Mouse (Mus musculus): ENCODE data around the gene Mrnip. TPM values are rescaled to one million over a fixed set of nuclear protein-coding genes. Genes with fewer than 3 reads are reported as not detected.
A peak's percentile ranks its signal among the peaks of the same experiment; 100 is the strongest.

Mrnip gene
- total RNA-seq, 2 experiments from 2014 or later, result 12.1 to 17.9 TPM

DNA sequence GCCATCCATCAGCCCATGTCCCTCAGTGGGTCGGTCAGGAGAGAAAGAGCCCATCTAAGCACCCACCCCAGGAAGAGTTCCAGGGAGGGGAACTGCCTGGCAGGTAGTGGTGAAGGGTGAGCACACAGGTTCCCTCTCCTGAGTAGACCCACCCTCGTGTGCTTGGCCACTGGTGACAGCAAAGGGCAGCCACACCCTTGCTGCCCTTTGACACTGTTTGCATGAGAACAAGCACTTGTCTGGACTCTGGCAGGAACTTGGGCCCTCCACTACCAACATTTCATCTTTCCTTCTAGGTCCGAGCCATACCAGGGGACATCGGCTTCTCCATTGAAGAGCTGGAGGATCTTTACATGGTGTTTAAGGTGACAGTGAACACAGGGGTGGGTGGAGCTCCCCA, 14.9 kb upstream of the Mrnip start:
- DNase-seq, result no peak

DNA sequence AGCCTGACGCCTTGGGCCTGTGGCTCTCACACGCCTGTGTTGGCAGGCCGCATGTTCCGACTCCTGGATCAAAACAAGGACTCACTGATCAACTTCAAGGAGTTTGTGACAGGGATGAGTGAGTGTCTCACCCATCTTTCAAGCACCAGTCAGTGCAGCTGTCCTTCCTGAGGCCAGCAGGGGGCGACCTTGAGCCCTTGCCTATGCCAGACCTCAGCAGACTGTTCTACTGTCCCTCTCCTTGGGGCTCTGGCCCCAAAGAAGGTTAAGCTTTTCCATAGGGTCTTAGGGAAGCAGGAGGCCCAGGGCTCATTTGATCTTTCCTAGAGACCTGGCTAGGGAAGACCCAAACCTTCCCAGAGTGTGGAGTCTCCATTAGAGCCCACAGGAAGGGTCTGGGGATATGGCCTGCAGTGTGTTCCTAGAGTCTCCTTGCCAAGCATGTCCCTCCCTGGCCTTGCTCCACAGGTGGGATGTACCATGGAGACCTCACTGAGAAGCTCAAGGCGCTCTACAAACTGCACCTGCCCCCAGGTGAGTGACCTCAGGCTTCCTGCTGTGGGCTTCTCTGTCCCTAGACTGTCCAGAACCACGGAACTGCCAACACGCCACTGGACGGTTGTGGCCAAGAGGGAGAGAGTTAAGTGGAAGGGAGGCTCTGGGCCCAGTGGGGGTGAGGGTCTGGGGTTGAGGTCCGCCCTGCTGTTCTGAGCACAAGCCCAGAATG, 12.5 kb upstream of the Mrnip start:
- DNase-seq, result peak; percentile 80

DNA sequence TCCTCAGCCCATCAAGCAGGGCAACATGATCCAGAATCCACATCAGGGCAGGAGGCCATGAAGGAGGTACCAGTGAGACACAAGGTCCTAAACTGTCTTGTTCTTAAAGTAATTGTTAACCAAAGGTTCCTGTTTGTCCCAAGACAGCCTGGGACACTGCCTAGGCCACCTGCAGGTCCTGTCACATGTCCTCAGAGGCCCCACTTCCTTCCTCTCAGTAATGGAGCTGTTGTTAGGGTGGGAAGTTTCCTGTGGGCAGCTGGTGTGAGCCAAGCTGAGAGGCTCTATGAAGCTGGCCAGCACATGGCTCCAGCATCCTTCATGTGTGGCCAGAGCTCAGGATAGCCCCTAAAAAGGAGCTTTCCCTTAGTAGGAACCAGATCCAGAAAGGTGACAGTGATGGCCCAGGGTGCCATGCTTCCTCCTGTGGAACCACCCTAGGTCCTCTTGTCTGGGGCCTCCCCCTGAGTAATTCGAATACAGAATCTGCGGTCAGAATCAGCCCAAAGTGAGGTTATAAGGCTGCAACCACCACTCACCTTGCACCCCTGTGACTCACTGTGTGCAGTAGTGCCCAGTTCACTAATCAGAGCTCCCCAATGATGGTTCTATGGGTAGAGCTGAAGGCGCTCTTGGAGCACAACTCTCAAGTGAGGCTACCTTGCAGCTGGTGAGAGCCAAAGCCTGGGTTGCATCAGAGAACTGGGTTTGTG, 11.8 kb upstream of the Mrnip start:
- no peak for DNase-seq

DNA sequence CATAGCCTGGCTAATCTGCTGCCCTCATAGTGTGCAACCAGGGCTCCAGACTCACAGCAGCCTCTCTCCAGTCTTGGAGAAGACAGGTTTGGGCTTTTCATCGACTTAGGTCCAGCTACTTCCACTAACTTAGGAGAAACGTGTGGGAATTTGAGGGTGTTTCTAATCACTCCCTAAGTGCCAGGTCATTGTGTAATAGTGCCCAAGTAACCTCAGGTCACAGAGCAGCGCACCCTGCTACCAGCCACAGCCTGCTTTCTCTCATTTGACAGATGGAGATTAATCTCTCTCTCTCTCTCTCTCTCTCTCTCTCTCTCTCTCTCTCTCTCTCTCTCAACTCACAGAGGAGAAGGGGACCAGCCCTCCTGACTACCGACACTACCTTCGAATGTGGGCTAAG, 5.9 kb upstream of the Mrnip start:
- DNase-seq, result no peak

DNA sequence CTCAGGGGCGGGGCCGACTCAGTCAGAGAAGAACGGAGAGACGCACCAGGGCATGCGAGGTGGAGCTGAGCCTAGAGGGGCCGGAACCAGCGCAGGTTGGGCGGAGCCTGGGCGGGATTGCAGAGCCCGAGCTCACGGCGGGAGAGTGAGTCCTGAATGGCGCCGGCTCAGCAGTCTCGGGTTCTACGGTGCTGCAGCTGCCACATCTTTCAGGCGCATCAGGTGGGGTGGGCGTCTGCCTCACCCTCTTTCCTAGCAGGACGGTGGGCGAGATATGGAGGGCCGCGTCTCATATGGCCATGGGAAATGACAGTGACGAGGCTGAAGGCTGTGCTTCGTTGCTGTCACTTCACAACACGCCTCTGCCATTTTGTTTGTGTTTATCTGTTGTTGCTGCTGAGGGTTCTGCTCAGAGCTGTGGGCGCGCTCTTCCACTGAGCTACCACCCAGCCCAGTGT, 515 bp downstream of the Mrnip start:
- peak; percentile 99 for DNase-seq

DNA sequence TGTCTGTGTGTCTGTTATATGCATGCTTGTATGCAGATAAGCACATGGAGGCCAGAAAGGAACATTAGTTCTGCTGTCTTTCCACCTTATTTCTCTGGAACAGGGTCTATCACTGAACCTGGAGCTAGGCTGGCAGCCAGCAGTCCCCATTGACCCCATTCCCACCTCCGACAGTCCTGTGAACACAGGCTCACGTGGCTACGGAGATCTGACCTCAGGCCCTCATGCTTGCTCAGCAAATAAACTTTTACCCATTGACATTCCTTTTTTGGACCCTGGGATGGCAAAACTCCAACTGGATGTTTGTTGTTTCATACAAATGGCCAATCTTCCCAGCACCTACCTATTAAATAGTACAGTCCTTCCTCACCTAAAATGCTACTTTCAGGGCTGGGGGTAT, 2.1 kb downstream of the Mrnip start:
- no peak for DNase-seq

DNA sequence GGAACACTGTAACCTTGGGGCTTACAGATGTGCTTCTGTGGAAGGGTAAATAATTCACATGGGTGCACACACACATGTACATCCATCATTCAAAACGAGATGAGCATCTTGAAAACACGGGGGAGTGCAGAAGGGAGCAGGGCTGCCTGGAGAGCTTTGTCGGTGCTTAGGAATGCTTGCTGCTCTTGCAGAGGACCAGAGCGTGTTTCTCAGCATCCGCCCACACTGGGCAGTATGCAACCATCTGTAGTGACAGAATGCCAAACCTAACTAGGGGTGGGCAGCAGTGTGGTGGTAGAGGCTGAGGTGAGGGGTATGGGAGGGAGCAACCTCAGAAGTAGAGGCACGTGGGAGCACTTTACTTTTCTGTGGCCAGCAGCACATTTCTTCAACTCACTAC, 2.9 kb downstream of the Mrnip start:
- no peak for DNase-seq

DNA sequence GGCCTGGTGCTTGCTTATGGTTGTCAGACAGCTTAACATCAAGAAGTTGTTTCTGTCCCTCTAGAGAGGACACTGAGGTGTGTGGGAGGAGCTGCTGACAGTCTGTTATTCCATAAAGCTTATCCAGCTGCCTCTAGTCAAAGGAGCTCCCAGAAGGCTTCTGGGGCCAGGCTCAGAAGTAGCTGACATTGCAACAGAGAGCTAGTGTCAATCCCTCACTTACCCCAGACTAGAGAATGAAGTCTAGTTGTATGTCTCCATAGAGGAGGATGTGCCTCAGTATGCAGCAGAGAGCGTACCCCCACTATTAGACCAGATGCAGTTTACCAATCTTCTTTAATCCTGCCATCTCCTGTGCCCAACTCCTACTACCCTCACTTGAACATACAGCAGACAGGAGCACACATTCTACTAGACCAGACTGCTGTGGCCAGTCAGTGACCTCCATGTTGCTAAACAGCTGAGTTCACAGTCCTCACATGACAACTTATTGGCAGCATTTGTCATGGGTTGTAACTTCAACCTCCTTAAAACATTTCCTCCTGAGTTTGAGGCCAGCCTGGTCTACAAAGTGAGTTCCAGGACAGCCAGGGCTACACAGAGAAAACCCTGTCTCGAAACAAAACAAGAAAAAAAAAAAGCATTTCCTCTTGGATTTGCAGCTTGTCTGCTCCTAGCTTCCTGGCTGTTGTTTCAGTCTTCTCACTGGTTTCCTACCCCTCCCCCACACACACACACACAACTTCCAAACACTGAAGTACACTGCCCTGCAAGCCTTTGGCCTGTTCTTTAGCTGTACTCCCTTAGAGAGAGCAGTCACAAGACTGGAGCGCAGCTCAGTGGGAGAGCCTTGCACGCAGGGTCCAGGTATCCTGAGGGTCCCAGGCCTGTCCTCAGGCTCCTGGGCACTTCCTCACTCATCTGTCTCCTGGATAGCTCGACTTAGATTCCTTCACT, 4.6 kb downstream of the Mrnip start:
- DNase-seq, result no peak

DNA sequence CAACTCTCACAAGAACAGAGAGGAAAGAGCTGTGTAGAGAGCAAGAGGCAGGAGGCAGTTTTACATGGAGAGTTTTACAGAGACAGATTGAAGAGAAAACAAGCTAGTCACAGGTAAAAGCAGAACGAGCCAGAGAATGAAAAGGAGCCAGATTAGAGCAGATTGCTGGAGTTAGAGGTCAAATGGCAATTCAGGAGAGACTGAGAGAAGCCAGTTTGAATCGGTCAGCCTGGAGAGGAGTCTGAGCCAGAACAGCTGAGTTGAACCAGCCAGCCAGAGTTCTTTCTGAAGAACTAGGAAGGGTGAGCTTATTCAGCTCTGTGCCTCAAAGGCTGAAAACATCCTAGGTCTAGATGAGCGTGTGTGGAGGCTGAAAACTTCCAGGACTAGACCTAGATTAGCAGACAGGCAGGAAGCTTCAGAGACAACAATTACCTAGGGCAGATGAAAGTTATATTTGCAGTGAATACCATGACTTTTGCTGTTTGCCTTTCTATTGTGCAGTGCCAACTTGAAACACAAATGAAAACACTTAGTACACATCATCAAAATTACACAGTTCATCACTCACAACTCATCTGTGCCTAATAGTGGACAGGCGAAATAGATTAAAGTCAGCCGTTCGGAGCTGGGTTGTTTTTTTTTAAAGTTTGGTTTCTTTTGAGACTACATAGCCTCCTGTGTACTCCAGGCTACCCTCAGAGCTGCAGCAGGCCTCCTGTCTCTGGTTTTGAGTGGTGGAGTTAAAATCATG, 6.4 kb downstream of the Mrnip start:
- DNase-seq, result no peak

DNA sequence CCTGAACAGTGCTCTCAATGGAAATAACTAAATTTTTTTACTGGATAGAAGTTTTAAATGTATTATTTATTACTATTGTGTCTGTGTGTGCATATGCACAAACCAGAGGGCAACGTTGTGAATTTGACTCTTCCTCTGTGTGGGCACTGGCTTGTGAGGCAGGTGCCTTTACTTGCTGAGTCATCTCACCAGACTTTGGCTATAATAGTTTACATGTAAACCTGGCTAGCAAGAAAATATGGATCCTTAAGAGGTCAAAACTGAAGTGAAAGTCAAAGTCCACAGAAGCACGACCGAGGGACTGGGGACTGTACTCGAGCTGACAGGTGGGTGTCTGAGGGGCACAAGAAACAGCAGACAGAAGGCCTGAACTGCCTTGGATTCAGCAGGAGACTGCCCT, 8.5 kb downstream of the Mrnip start:
- DNase-seq, result no peak

DNA sequence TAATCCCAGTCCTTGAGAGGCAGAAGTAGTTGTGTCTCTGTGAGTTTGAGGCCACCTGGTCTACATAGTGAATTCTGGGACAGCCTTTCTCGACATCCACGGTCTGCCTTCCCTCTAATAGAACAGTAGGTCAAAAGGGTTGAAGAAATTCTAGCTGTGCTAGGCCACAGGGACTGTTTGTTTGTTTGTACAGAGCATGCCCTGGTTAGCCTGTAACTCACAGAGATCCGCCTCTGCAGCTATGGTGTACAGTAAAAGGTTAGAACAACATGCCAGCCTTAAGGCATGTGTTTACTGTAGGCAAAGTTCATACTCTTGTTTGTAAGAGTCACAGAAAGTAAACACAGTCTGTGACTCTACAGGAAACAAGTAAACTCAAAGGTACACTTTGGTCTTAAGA, 10.5 kb downstream of the Mrnip start:
- no peak for DNase-seq

DNA sequence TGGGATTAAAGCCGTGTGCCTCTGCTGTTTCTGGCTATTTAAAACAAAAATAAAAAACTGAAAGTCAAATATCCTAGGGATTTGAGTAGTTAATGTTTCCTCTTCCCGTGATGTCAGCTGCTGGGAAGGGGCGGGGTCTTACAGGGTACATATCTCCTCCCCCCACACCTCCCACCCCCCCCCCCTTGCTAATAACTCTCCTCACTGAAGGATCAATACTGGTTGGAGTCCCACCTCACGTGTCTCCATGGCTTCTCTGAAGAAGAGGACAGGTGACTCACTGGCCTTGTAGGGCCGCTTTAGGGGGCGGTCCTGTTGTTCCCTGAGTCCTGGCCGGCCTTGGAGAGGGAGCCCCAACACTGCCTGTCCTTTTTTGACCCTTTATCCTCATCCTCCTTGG, 14.4 kb downstream of the Mrnip start:
- peak; percentile 48 for DNase-seq

DNA sequence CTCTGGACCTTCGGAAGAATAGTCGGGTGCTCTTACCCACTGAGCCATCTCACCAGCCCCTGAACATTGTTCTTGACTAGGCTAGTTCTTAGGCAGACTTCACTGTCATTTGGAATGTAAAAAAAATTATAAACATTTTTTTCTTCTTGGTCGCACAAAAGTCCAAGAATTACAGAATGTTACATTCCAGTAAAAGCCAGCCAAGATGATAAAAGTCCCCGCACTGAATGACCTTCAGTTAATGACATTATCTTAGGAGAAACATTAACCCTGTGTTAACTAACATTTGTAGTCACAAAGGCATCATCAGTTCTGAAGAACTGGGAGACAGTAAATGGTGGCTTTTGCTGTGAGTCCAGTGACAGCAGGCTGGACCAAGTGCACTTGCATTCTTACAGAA, 16.1 kb downstream of the Mrnip start:
- DNase-seq, result no peak

DNA sequence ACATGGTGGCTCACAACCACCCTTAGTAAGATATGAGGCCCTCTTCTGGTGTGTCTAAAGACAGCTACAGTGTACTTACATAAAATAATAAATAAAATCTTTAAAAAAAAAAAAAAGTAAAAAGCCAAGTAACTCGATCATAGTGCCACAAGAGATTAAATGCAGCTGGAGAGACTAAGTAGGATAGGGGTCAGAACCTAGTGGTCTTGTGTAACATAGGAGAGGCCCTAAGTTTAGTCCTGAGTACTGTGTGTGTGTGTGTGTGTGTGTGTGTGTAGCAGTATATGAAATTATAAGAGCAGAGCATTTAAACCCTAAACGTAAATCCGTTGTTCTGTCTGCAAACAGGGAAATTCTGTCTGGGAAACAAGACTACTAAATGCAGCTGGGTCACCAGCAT, 18.0 kb downstream of the Mrnip start:
- no peak for DNase-seq

DNA sequence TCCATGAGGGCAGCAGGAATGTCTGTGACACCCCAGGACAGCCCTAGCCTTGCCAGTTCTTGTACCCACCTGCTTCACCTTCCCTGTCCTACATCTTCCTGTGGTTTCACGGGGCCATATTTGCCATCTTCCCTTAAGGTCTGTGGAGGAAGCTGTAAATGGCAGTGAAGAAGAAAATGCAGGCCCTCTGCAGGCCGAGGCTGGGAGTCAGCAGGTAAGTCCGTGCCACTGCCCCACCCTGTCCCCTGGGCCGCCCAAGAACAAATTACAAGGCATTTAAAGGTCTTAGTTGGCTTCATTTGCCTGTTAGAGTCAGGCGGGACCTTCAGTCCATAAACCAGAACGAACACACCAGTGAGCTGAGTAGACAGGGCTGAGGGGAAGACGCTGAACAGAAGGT, 19.8 kb downstream of the Mrnip start:
- DNase-seq, result no peak

DNA sequence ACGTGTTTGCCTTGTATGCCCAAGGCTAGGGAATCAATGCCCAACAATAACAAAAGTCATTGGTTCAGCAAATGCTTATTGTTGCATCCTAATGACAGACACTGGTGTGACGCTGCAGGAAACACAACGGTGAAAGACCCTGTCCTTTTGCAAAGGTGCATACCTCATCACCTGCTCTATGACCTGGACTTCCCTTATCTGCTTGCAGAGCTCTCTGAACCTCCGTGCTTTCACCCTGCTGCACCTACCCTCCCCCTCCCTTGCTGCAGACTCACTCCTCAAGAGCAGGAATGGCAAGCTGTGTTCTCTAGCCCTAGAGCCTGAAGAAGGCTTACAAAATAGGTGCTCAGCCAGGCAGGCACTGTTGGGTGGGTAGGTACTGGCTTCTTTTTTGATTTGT, 20.5 kb downstream of the Mrnip start:
- no peak for DNase-seq

DNA sequence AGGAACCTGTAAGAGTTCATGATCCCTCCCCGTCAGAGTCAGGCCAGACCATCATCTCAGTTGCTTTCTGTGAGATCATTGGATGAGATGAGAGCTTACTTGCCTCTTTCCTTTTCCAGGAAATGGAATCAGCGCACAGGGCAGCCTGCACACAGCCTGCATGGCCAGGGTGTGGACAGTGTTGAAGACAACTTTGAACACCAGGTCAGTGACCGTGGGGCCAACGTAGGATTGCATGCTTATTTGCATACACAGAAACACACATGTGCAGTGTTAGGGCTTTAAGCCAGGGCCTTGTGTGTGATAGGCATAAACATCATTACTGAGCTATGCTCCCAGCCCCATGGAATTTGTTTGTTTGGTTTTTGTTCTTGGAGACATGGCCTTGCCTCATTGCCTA, 23.3 kb downstream of the Mrnip start:
- no peak for DNase-seq

DNA sequence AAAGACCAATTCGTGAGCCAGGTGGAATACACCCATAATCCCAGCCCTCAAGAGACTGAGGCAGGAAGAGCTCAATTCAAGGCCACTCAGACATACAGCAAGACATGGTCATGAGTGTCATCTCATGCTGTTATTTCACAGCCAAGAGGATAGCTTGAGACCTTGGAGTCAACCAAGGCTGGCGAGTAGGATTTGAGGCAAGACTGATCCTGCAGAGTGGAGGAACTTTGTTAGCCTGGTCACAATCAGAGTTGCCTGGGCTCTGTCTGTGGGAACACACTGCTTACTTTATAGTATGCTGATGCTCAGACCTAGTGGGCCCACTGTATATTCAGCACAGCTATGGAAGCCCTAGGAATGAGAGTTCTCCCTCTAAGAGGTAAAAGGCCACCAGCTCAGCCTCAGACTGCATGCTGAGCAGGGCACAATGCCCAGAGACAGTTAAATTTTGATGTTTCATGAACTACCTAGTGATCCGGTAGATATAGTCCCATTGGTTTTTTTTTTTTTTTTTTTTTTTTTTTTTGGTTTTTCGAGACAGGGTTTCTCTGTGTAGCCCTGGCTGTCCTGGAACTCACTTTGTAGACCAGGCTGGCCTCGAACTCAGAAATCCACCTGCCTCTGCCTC, 24.1 kb downstream of the Mrnip start:
- DNase-seq, result no peak

DNA sequence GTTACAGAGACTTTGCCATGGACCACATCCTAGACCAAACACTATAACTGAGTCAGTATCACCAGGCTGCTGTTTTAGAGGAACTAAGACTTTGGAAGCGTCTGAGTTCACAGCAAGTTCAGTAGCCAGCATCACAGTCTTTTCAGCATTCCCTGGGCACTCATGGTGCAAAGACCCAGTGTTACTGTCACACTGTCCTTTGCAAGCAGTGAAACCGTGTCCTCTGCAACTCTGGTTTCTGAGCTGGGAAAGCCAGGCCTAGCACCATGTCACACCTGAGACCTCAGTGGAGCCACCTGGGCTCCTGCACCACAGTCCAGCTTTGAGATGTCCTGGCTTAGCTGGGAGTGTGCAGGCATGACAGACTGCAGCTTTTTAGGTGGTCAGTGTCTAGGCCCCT, 24.7 kb downstream of the Mrnip start:
- no peak for DNase-seq

DNA sequence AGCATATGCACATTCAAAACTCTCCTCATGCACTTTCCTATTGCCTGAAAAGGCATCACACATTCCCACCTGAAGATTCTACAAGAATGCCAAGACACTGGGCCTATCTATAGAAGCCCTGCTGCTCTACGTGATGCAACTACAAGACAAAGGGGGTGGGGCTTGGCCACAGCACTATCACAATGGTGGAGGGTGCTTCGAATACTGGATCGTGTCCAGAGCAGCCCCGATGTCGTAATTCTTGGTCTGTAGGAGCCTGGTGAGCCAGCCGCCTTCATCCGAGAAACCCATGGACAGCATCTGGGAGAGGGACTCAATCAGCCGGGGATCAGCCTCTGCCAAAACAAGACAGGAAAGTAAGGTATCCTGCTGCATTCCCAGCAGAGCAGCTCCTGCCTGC, 26.4 kb downstream of the Mrnip start:
- DNase-seq, result no peak

DNA sequence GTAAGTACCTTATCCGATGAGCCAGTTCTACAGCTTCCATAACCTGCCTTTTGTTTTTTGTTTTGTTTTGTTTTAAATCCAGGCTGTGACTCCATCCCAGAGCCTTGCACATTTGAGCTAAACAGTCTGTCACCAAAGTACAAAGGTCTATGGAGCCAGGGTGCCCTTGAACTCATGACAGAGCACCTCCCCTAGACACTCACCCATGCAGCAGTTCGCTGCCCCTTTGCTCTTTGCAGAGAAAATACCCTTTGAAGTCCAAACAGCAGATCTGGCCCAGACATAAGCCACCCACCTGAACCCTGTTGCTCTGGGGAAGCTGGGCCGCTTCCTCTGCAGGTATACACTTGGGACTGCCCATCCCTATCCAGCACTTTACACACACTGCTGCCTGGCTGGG, 27.3 kb downstream of the Mrnip start:
- DNase-seq, result no peak

Measured in adrenal gland, postnatal 10 days (tissue).